Mouse (Mus musculus) heart, embryonic 14.5 days (tissue): ENCODE data around the gene Slc25a12. TPM values are rescaled to one million over a fixed set of nuclear protein-coding genes. Genes with fewer than 3 reads are reported as not detected.

Experiments used
- ATAC-seq: fragments of 200-750 bp; cut with Nextera tagmentation; 2 replicates; pipeline ENCODE4 v1.8.0; 2017; ENCODE audit warnings: low read depth, moderate TSS enrichment; ENCODE audit not compliant: insufficient number of reproducible peaks, insufficient read depth, low FRiP score
- H3K27ac ChIP-seq, 2 experiments: fragments of 200-500 bp in 1 of 2; fragments of 300-500 bp in 1 of 2; sonication (generic) in 1 of 2; replicated peaks in 1 of 2; 2 replicates each; pipeline ENCODE4 v1.5.1; 2012 to 2014; ENCODE audit warnings: low read depth in 2 of 2, low read length in 2 of 2, control low read depth in 1 of 2, mild to moderate bottlenecking in 1 of 2, mixed read lengths in 1 of 2; ENCODE audit not compliant: control insufficient read depth in 1 of 2, insufficient read depth in 1 of 2
- H3K27me3 ChIP-seq: fragments of 300-500 bp; sonication (generic); 2 replicates; pipeline ENCODE4 v1.6.1; 2014; ENCODE audit warnings: mild to moderate bottlenecking, low read length, control low read depth; ENCODE audit not compliant: control insufficient read depth, insufficient read depth
- H3K36me3 ChIP-seq: fragments of 300-500 bp; sonication (generic); 2 replicates; pipeline ENCODE4 v1.6.1; 2014; ENCODE audit warnings: mild to moderate bottlenecking, control low read depth, low read length, mixed read lengths; ENCODE audit not compliant: control insufficient read depth, insufficient read depth
- H3K4me1 ChIP-seq, 2 experiments: fragments of 200-500 bp in 1 of 2; fragments of 300-500 bp in 1 of 2; sonication (generic) in 1 of 2; 2 replicates each; pipeline ENCODE4 v1.6.1; 2012 to 2014; ENCODE audit warnings: low read length in 2 of 2, control low read depth in 1 of 2, mixed read lengths in 1 of 2; ENCODE audit not compliant: control insufficient read depth in 2 of 2, insufficient read depth in 2 of 2
- H3K4me2 ChIP-seq: fragments of 300-500 bp; sonication (generic); 2 replicates; pipeline ENCODE4 v1.6.1; 2014; ENCODE audit warnings: mild to moderate bottlenecking, low read length
- H3K4me3 ChIP-seq, 2 experiments: fragments of 200-500 bp in 1 of 2; fragments of 300-500 bp in 1 of 2; sonication (generic) in 1 of 2; 2 replicates each; pipeline ENCODE4 v1.5.1; 2012 to 2014; ENCODE audit warnings: low read length in 2 of 2, mild to moderate bottlenecking in 2 of 2, control low read depth in 1 of 2, low read depth in 1 of 2, moderate library complexity in 1 of 2; ENCODE audit not compliant: control insufficient read depth in 1 of 2, insufficient read depth in 1 of 2
- H3K9ac ChIP-seq: fragments of 300-500 bp; sonication (generic); 2 replicates; pipeline ENCODE4 v1.6.1; 2014; ENCODE audit warnings: mild to moderate bottlenecking, low read length
- H3K9me3 ChIP-seq: fragments of 300-500 bp; sonication (generic); 2 replicates; pipeline ENCODE4 v1.6.1; 2016; ENCODE audit warnings: low read length, control low read depth; ENCODE audit not compliant: control insufficient read depth
- WGBS: fragments of 180-500 bp; shearing (Covaris S2); extraction: QIAGEN DNeasy Blood & Tissue Kit; methylation state at CpG from one replicate; pipeline ENCODE4 v1.1.7; 2014; 5-methylcytosine and 5-hydroxymethylcytosine counted together
- polyA plus RNA-seq: library from polyadenylated mRNA; unstranded; fragments of >200 nt; fragmentation: Nextera tagmentation; extraction: Ambion mirVana; gene quantifications from 2 replicates; pipeline ENCODE4 v1.2.1, GENCODE M21; 2014

The Slc25a12 gene
- polyA plus RNA-seq, 1 experiment from 2014 or later, result 118 TPM

DNA sequence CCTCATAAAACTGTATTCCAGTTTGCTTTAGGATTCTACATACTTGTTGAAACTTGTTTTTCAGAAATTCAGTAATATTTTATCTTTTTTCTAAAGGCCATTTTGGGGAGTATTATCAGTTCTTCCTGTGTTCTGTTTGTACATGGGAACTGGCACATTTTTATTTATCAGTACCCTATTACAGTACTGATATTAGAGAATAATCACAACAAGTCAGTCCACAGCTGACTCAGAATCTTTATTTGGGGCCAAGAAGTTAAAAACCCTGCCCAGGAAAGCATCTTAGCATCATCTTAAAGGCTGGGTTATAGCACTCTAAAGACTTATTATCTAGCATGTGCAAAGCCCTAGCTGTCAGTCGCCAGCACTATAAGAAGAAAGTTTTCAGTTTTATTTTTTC is 137.9 kb downstream of the Slc25a12 start:
- H3K27ac ChIP-seq, result no peak overlapping the region

GRCm38 (mm10) chr2:71227398-71227797 is 140.2 kb downstream of the Slc25a12 start:
- ATAC-seq, result no peak
- peaks cover 64% of the 10 kb centered on the region for H3K36me3 ChIP-seq
- no peak overlapping the region for H3K4me3 ChIP-seq
- H3K27me3 ChIP-seq, result no peaks in the 10 kb centered on the region
- no peaks in the 10 kb centered on the region for H3K4me1 ChIP-seq
- no peaks in the 10 kb centered on the region for H3K9me3 ChIP-seq
- no peak overlapping the region for H3K27ac ChIP-seq
- H3K9ac ChIP-seq, result no peak overlapping the region
- no peak overlapping the region for H3K4me2 ChIP-seq
- 52% methylated on average over 1 of the region's 1 CpGs for WGBS

More for the DNA sequence above, 137.9 kb downstream of the Slc25a12 start:
- Histone ChIP-seq H3K9me3 (no peaks in the 10 kb centered on the region), H3K4me1 (no peaks in the 10 kb centered on the region), H3K27me3 (no peaks in the 10 kb centered on the region), H3K4me3 (no peak overlapping the region), H3K4me2 (no peak overlapping the region), H3K36me3 (peaks cover 46% of the 10 kb centered on the region), H3K9ac (no peak overlapping the region)
- ATAC-seq, result no peak
- 88% methylated on average over 1 of the region's 1 CpGs for WGBS

Other genes starting within 250 kb of the Slc25a12 start
- gene Cybrd1, start 249.8 kb downstream of the Slc25a12 start, polyA plus RNA-seq, result 1.00 and 1.1 TPM in 2 replicates
- gene Dync1i2, start 156.0 kb downstream of the Slc25a12 start, polyA plus RNA-seq, result 73.3 and 73.4 TPM in 2 replicates
- gene Hat1, start 21.2 kb upstream of the Slc25a12 start, polyA plus RNA-seq, result 107 TPM in 2 replicates
- 43.1 and 44.4 TPM in 2 replicates for gene Metap1d, start 85.5 kb upstream of the Slc25a12 start, polyA plus RNA-seq
- gene Dlx1, start 160.4 kb upstream of the Slc25a12 start, polyA plus RNA-seq, result not detected in 2 replicates
- gene Dlx2, start 179.0 kb upstream of the Slc25a12 start, polyA plus RNA-seq, result 0.08 and 0.39 TPM in 2 replicates